Mouse (Mus musculus): ENCODE data around the gene Cry2.

Gene Cry2

DNA sequence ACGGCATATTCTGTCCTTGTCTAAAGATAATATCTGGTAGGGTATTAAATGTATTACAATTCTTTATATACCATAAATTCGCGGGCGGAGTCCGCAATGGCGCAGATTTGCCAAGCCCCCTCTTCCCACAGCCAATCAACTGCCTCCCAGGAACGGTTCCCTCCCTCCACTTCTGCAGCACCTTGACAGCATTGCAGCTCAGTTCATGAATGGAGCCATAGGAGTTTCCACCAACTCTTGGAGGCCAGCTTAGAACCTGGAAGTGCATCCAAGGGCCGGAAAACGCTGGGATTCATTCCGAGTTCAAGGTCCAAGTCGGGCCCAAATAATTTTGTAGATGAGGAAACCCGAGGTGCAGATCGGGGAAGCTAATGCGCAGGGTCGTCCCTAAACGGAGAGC is 59.3 kb downstream of the Cry2 start, which contains the start of the genes Pex16 and Large2:
Gene Pex16, plus strand, starts transcription at position 163 of the 400 bp plus-strand sequence.
Gene Large2, minus strand, starts transcription at position 356 of the 400 bp plus-strand sequence.
- TF ChIP-seq GATA4 (IDR thresholded peaks at IDR 0.05; ENCODE audit: insufficient replicate concordance, low read length): no peak

DNA sequence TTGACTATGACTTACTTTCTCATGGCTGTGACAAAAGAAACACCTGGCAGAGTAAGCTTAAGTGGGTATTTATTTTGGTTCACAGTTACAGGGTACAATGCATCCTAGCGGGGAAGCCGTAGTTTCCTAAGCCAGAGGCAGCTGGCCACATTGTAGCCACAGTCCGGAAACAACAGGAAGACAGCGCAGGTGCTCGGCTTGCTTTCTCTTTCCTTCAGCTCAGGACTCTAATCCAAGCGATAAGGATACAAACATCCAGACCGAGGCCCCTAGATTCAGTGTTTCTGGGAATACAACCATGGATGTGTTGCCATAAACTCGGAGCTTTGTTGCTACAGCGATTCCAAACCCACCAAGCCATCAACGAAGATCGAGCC is 60.4 kb downstream of the Cry2 start:
- TF ChIP-seq GATA4 (IDR thresholded peaks at IDR 0.05; ENCODE audit: insufficient replicate concordance, low read length): no peak

- TF ChIP-seq GATA4 (IDR thresholded peaks at IDR 0.05; ENCODE audit: insufficient replicate concordance, low read length): peak; percentile 47; the same call in 1 of the 2 replicates
These were observed 60.9 kb downstream of the Cry2 start for GRCm38 (mm10) chr2:92372767-92373436.

DNA sequence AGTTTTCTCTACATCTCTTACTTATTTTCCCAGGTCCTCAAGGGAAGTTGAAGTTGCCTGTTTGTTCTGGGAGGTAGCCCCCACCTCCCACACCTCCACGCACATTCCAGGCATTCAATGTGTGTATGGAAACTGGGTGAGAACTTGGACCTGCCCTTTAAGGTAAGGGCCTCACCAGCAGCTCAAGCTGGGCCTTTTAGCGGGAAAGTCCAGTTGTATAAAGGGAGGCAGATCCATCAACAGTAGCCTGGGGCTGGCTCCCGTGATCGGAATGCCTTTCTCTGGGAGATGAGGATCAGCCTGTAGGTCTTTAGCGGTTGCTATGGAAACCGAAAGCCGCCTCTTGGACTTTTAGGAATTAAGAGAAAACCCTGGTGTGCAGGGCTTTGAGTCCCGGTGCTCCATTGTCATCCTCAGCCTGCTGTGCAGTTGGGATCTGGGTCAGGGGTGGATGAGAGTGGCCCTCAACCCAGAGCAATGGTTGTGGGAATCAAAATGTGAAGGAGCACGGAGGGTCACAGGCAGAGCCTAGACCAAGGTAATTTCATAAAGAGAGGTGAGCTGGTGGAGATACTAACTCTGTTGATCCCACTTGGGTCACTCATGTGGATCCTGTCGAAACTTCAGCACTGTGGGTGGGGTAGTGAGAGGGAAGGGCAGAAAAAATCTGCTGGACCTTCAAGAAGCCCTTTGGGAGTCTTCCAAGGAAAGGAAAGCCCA is 61.7 kb downstream of the Cry2 start:
- no peak for TF ChIP-seq GATA4 (IDR thresholded peaks at IDR 0.05; ENCODE audit: insufficient replicate concordance, low read length)

GRCm38 (mm10) chr2:92370821-92371805 is 62.7 kb downstream of the Cry2 start:
- TF ChIP-seq GATA4 (IDR thresholded peaks at IDR 0.05; ENCODE audit: insufficient replicate concordance, low read length): no peak

- no peak for TF ChIP-seq GATA4 (IDR thresholded peaks at IDR 0.05; ENCODE audit: insufficient replicate concordance, low read length)
These were observed 63.5 kb downstream of the Cry2 start for GRCm38 (mm10) chr2:92370375-92370774.

- no peak for TF ChIP-seq GATA4 (IDR thresholded peaks at IDR 0.05; ENCODE audit: insufficient replicate concordance, low read length)
These were observed 66.3 kb downstream of the Cry2 start for GRCm38 (mm10) chr2:92367383-92368029.

DNA sequence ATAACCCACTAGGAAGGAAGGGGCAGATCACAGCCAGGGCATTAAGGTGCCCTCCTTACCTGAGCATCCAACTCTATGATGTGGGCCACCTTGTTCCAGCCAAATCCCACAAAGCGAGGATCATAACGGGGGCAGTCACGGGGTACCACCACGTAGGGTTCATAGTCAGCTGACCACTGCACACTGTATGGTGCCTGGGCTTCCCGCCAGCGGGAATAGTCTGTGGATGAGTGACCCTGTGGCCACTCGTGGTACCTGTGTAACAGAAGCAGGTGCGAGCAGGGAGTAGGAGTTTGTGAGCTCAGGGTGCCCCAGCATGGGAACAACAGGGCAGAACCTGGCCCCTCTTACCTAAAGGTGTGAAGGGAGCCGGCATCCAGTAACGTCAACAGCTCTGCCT is 68.3 kb downstream of the Cry2 start:
- TF ChIP-seq GATA4 (IDR thresholded peaks at IDR 0.05; ENCODE audit: insufficient replicate concordance, low read length): no peak

DNA sequence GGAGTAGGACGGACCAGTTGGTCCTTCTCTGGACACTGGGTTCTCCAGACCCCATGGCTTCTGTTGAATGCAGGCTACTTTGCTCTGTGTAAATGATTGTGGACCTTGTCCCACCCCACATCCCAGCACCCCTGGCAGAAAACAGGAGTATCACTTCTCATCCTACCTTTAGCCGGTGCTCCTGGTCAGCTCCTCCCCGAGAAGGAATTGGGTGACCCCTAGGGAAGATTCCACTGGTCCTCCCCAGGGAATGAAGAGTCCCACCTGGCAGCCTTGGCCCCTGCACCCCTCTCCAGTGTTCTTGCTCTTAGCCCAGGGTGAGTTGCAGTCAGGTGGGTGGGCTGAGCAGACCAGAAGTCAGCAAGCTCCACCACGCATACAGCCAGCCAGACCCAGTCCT is 69.8 kb downstream of the Cry2 start:
- TF ChIP-seq GATA4 (IDR thresholded peaks at IDR 0.05; ENCODE audit: insufficient replicate concordance, low read length): no peak

GRCm38 (mm10) chr2:92362571-92363228 is 71.1 kb downstream of the Cry2 start:
- no peak for TF ChIP-seq GATA4 (IDR thresholded peaks at IDR 0.05; ENCODE audit: insufficient replicate concordance, low read length)

DNA sequence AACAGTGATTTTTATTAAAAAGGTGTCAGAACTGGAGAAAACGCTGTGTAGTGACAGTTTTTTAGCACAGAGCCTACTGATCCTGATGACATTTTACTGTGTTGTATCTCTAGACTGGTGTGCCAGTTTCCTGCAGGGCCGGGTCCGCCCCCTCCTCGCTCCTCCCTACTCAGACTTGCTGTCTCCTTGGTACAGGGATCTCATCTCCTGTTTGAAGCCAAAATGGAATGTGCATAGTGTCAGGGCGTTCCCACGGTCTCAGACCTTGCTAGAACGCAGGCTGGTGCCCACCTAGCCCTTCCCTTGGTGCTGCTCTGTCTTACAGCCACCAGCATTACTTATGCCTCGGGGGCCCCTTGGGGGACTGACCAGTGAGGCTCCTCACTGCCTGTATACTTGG is 72.0 kb downstream of the Cry2 start:
- TF ChIP-seq GATA4 (IDR thresholded peaks at IDR 0.05; ENCODE audit: insufficient replicate concordance, low read length): no peak

GRCm38 (mm10) chr2:92360893-92361292 is 73.0 kb downstream of the Cry2 start:
- TF ChIP-seq GATA4 (IDR thresholded peaks at IDR 0.05; ENCODE audit: insufficient replicate concordance, low read length): no peak

DNA sequence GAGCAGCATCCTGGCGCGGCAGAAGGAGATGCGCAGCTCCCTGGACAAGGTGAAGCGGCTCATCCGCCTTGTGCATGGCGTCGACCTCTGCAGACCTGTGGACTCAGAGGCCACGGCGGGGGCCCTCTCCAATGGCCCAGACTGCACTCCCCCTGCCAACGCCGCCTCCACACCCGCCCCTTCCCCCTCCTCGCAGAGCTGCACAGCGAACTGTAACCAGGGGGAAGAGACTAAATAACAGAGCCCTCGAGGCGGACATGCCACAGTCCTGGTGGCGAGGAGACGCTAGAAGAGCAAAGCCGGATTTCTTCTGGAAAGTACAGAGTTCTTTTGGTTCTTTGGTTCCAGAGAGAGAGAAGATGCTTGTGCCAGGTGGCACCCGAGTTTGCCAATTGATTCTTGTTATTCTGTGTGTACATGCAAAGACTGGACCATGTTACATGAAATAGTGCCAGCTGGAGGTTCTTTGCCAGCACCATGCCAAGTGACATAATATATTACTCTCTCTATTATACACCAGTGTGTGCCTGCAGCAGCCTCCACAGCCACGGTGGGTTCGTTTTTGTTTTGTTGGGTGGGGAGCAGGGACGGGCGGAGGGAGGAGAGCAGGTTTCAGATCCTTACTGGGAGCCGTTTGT is 73.5 kb downstream of the Cry2 start:
- TF ChIP-seq GATA4 (IDR thresholded peaks at IDR 0.05; ENCODE audit: insufficient replicate concordance, low read length): no peak

DNA sequence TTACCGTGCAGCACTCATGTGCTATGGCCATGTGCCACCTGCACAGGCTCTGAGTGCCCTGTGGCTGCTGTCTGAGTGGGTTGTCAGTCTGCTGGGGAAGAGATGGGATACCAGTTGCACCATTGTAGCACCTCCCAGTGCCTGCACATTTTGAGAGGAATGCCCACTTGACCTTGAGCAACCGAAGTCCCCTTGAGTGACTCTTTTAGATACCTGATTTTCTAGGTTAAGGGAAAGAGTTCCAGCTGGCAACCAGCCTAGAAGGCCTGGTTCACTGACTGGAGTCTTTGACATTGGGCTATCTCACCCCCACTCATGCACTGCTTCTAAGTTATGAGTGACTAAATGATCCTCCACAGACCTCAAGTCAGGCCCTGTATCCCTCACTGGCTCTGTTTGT is 74.5 kb downstream of the Cry2 start:
- TF ChIP-seq GATA4 (IDR thresholded peaks at IDR 0.05; ENCODE audit: insufficient replicate concordance, low read length): no peak

Measured in liver, adult (tissue).